Mouse (Mus musculus): ENCODE results near the gene Rars2. TPM values are rescaled to one million over a fixed set of nuclear protein-coding genes. Genes with fewer than 3 reads are reported as not detected.

The Rars2 gene
- 17.3 and 18.6 TPM in 2 replicates for polyA plus RNA-seq (2012; rRNA removed)

GRCm38 (mm10) chr4:34614630-34615094 is at the start of gene Rars2, which contains the start of gene Orc3:
Gene Rars2, plus strand, starts transcription at chr4:34614957.
Gene Orc3, minus strand, starts transcription at chr4:34614944.

GRCm38 (mm10) chr4:34686874-34687567 is 72.3 kb downstream of the Rars2 start, which contains the start of gene Slc35a1:
Gene Slc35a1, minus strand, starts transcription at chr4:34687438.

Other genes with a start within 250 kb of the Rars2 start
- 28.8 and 29.1 TPM in 2 replicates for gene Akirin2, start 64.0 kb upstream of the Rars2 start, polyA plus RNA-seq (2012; rRNA removed)
- gene Orc3, start within 50 bp of the Rars2 start, polyA plus RNA-seq (2012; rRNA removed) = 21.9 and 25.6 TPM in 2 replicates
- 8.0 and 9.5 TPM in 2 replicates for gene Slc35a1, start 72.5 kb downstream of the Rars2 start, polyA plus RNA-seq (2012; rRNA removed)
- gene Cfap206, start 115.2 kb downstream of the Rars2 start, polyA plus RNA-seq (2012; rRNA removed) = not detected in 2 replicates
- gene Gm136, start 141.3 kb downstream of the Rars2 start, polyA plus RNA-seq (2012; rRNA removed) = not detected in 2 replicates
- 10.0 and 10.7 TPM in 2 replicates for gene Smim8, start 163.5 kb downstream of the Rars2 start, polyA plus RNA-seq (2012; rRNA removed)